Mouse (Mus musculus): Measurements from ENCODE around the gene Sigmar1. TPM values are rescaled to one million over a fixed set of nuclear protein-coding genes. Genes with fewer than 3 reads are reported as not detected.
"Not testable (repeated sequence)": the region's sequence is repeated elsewhere in the genome, so short reads cannot be mapped to it uniquely, and the experiment has no call there.

The Sigmar1 gene
- 47.9 and 49.9 TPM in 2 replicates for polyA plus RNA-seq (2015; fragmentation: Nextera tagmentation; extraction: Ambion mirVana)

DNA sequence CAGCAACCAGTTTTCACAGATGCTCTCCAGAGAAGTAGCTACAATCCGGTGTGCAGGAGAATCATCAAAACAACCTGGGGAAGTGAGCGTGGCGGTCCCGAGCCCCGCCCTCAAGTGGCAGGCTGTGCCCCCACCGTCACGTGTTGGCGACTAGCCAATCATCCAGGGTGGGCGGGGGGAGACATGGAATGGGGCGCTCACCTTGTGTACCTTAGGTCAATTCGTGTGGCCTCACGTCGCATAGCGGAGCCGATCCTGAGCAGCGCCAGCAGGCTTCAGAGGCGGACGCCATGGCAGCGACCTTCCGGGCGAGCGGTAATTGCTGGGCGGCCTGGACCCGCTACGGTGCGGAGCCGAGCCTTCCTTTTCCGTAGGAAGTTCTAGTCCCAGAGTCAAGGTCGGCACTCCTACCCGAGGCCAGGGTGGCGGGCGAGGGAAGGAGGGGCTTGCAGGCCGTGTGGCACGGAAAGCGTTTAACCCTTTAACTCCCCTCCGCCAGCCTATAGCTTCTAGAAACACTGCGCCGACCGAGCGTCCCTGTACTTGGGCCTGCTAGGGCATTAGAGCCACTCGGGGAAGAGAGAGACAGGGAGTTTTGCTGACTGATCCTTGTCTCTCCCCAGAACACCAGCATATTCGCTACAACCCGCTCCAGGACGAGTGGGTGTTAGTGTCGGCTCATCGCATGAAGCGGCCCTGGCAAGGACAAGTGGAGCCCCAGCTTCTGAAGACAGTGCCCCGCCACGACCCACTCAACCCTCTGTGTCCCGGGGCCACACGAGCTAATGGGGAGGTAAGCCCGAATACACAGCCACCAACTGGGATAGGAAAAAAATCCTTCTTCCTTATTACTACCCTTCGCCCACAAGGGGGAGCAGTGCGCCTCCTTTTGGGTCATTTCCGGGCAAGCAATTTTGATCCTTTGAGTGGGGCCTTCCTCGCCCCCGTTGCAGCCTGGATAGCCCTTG is at the start of gene Sigmar1:
Gene Sigmar1 (minus strand): TSS at position 820 of the 968 bp plus-strand sequence.
- Histone ChIP-seq H3K36me3 (peaks cover 7% of the 10 kb centered on the region), H3K4me1 (replicated peaks) (peaks cover 28% of the 10 kb centered on the region), H3K27me3 (no peaks in the 10 kb centered on the region), H3K9me3 (no peaks in the 10 kb centered on the region), H3K9ac (replicated peaks) (peak within 1 kb of the TSS; percentile 76), H3K4me3 (replicated peaks) (peak within 1 kb of the TSS; percentile 77), H3K4me2 (replicated peaks) (peak within 1 kb of the TSS; percentile 93), H3K27ac (peak within 1 kb of the TSS; percentile 77)
- ATAC-seq: peak; percentile 71
- under 1% methylated on average over 57 of the region's 57 CpGs for WGBS

DNA sequence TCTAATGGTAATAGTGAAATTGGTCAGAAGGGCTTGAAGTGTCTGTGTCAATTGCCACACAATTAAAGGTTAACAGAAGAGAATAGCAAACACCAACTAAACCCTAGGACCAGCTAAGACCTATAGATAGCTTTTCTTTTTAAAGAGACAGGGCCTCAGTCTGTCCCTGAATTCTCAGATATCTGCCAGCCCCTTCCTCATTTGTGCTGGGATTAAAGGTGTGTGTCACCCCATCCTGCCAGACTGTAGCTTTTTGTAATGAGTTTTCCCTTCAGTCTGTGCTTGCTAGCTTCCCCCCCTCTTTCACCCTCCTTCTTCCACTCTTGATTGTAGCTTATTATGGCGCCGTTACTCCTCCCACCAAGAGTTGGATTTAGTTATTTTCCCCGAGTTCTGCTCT is 27.2 kb upstream of the Sigmar1 start:
- H3K4me2 ChIP-seq (replicated peaks); ATAC-seq; H3K27ac ChIP-seq; H3K9ac ChIP-seq (replicated peaks); H3K9me3 ChIP-seq; H3K27me3 ChIP-seq; H3K36me3 ChIP-seq; H3K4me3 ChIP-seq (replicated peaks); H3K4me1 ChIP-seq (replicated peaks): not testable (repeated sequence)
- WGBS: 16% methylated on average over 3 of the region's 3 CpGs

DNA sequence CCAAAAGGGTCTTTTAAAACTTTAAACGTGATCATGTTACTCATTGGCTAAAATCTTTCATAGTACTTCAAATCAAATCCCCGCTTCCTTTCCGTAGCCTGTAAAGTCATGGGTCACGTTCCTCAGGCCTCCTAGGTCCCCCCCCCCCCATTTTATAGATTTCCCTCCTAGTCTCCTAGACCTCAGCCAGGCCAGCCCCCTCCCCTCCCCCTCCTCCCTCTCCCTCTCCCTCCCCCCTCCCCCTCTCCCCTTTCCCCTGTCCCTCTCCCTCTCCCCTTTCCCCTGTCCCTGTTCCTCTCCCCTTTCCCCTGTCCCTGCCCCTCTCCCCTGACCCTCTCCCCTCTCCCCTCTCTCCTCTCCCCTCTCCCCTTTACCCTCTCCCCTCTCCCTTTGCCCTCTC is 26.8 kb upstream of the Sigmar1 start:
- not testable (repeated sequence) for H3K4me3 ChIP-seq (replicated peaks); H3K9ac ChIP-seq (replicated peaks); H3K27ac ChIP-seq; H3K27me3 ChIP-seq; H3K4me1 ChIP-seq (replicated peaks); H3K36me3 ChIP-seq; ATAC-seq; H3K4me2 ChIP-seq (replicated peaks); H3K9me3 ChIP-seq
- 19% methylated on average over 4 of the region's 4 CpGs for WGBS

DNA sequence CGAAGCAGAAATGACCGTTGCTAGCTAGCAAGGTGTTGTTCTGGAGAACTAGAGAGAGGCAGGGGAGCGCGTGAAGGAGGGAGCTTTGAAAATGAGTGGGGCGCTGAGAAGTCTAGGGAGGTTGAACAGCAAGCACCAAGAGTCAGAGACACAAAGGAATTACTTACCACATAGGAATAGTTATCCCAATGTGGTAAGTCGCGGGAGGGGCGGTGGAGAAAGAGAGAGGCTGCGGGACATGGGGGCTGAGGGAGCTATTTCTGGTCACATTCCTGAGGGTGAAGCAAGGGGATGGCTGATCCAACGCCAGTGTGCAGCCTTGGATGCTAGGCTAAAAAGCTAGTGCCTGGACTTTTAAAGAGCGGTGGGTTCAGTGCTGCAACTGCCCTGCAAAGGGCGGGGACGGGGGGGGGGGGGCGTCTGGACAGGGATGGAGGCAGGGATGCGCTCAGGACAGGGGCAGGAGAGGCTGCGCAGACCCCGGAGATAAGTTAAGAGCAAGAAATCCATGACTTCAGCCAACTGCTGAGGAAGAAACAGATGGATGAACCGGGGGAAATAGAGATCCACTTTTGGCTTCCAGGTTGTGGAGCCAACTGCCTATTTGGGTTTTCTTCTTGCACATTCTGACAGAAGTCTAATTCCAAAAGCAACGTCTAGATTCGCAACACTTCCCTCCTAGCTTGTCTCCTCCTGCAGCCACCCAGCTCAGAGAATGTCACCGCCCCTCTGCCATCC is 26.0 kb upstream of the Sigmar1 start:
- not testable (repeated sequence) for H3K4me3 ChIP-seq (replicated peaks); H3K27me3 ChIP-seq; ATAC-seq; H3K9ac ChIP-seq (replicated peaks); H3K4me2 ChIP-seq (replicated peaks); H3K27ac ChIP-seq; H3K36me3 ChIP-seq; H3K9me3 ChIP-seq; H3K4me1 ChIP-seq (replicated peaks)
- 19% methylated on average over 14 of the region's 21 CpGs for WGBS

DNA sequence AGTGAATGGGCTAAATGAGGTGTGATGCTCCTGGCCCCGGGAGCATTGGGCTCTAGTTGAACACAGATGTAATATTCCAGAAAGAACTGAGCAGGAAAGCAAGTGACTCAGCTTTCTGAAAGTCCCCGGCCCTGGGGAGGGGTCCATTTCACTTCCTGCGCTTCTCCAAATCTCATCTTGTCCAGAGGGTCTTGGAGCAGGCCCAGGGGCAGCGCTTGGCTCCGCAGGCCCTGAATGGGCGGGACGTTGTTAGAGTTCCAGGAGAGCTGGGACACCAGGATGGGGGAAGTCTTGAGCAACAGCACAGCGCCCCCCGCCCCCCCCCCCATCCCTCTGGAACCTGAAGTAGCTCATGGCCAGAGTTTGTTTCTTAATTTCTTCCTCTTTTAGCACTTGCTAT is 25.3 kb upstream of the Sigmar1 start:
- H3K27me3 ChIP-seq; H3K4me3 ChIP-seq (replicated peaks); H3K36me3 ChIP-seq; H3K4me2 ChIP-seq (replicated peaks); H3K9ac ChIP-seq (replicated peaks); H3K4me1 ChIP-seq (replicated peaks); ATAC-seq; H3K9me3 ChIP-seq; H3K27ac ChIP-seq: not testable (repeated sequence)
- WGBS: 27% methylated on average over 9 of the region's 9 CpGs

DNA sequence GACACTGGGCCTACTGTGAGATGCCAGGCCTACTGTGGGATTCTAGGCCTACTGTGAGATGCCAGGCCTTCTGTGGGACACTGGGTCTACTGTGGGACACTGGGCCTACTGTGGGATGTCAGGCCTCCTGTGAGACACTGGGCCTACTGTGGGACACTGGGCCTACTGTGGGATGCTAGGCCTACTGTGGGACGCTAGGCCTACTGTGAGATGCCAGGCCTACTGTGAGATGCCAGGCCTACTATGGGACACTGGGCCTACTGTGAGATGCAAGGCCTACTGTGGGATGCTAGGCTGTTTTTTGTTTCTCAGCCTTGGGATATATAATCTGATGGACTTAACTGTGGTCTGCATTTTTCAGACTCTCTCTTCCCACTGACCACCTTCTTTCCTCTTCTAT is 19.9 kb upstream of the Sigmar1 start:
- H3K9me3 ChIP-seq; H3K27me3 ChIP-seq; ATAC-seq; H3K9ac ChIP-seq (replicated peaks); H3K27ac ChIP-seq; H3K36me3 ChIP-seq; H3K4me1 ChIP-seq (replicated peaks); H3K4me3 ChIP-seq (replicated peaks); H3K4me2 ChIP-seq (replicated peaks): not testable (repeated sequence)
- 64% methylated on average over 1 of the region's 1 CpGs for WGBS

DNA sequence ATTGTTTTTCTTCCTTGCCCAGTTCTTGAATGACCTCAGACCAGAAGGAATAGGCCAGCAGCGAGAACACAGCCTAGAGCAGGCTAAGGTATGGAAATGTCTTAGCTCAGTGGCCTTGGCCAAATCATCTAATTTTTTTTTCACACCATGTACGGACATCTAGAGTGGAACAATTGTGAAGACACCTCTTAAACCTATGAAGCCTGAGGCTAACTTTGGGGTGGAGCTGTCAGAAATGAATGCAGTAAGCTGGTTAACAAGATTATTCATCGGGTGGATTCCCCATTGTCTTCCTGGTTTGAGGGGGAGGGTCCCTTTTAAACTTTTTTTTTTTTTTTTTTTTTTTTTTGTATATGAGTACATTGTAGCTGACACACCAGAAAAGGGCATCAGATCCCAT is 18.5 kb upstream of the Sigmar1 start:
- WGBS: 59% methylated on average over 3 of the region's 3 CpGs
- H3K4me3 ChIP-seq (replicated peaks): peak overlapping the region; percentile 50
- H3K36me3 ChIP-seq; H3K27me3 ChIP-seq; ATAC-seq; H3K9me3 ChIP-seq; H3K4me1 ChIP-seq (replicated peaks): not testable (repeated sequence)
- H3K9ac ChIP-seq (replicated peaks): 0 out of 2 replicates have a peak overlapping the region, but pooled peaks have one; percentile 49
- H3K27ac ChIP-seq: peak overlapping the region; percentile 47; the same call in 1 of the 2 replicates
- peak overlapping the region; percentile 54 for H3K4me2 ChIP-seq (replicated peaks)

DNA sequence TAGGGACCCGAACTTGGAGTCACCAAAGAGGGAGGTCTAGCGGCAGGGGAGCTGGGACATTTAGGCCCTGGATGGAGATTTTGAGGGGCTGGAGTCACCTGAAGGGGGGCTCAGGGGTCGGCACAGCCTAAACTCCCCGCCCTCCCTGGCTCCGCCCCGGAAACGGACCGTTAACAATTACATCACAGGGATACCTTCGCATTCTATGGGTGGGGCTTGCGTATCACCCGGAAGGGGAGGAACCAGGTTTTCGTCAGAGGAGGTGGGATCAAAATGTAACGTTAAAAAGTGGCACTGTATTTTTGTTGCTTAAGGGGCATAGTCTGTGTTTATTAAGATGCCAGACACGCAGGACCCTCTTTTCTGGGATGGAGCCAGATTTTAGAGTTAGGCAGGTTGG is 18.0 kb upstream of the Sigmar1 start, which contains the start of gene Ccl27a:
Gene Ccl27a (minus strand): TSS at position 246 of the 400 bp plus-strand sequence.
- WGBS: 2% methylated on average over 12 of the region's 14 CpGs
- ATAC-seq: not testable (repeated sequence)

DNA sequence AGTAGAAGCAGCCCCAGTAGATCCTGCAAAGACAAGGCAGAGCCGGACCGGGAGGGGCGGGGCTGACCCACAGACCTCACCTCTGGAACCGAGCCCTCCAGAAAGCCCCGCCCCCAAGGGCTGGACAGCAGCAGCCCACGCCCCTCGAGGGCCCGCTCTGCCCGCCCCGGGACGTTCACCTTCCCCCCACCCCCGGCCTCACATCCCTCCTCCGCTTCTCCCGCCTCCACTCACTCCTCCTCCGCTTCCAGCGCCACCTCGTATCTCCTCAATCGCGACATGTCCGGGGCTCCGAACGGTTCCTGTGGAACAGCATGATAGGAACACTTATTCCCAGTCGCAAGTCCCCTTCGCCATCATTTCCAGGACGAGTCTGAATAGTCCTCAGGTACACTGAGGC is 17.5 kb upstream of the Sigmar1 start:
- H3K4me2 ChIP-seq (replicated peaks): peak overlapping the region; percentile 53
- not testable (repeated sequence) for H3K4me1 ChIP-seq (replicated peaks); H3K36me3 ChIP-seq; ATAC-seq; H3K9me3 ChIP-seq; H3K27me3 ChIP-seq
- peak overlapping the region; percentile 60 for H3K9ac ChIP-seq (replicated peaks)
- H3K4me3 ChIP-seq (replicated peaks): peak overlapping the region; percentile 50
- 1% methylated on average over 23 of the region's 25 CpGs for WGBS
- H3K27ac ChIP-seq: peak overlapping the region; percentile 58; the same call in 1 of the 2 replicates

More for the DNA sequence above, 18.0 kb upstream of the Sigmar1 start, which contains the start of gene Ccl27a:
- H3K4me2 ChIP-seq (replicated peaks): peak within 1 kb of the TSS; percentile 54
- H3K9ac ChIP-seq (replicated peaks): peak within 1 kb of the TSS; percentile 60
- H3K9me3 ChIP-seq; H3K4me1 ChIP-seq (replicated peaks); H3K36me3 ChIP-seq; H3K27me3 ChIP-seq: not testable (repeated sequence)
- peak within 1 kb of the TSS; percentile 50 for H3K4me3 ChIP-seq (replicated peaks)
- H3K27ac ChIP-seq: peak within 1 kb of the TSS; percentile 58; the same call in 1 of the 2 replicates

DNA sequence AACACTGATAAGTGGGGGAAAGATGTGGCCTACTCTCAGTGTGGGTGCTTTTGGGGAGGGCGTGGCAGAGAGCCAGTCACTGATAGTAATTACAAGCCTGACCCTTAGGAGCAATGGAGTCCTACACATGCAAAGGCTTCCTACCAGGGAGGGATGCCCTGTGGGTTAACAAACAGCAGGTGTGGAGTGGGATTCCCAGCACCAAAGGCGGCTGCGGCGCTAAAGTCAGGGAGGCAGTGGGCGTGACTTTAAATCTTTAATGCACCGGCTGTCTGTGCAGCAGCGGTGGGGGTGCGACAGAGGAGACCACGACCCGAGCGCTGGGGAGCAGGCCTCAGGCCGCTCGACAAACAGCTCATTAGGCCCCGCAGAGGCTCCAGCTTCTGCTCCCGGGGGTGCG is 17.0 kb upstream of the Sigmar1 start:
- not testable (repeated sequence) for ATAC-seq
- peak overlapping the region; percentile 46; the same call in 1 of the 2 replicates for H3K9ac ChIP-seq (replicated peaks)
- WGBS: 7% methylated on average over 7 of the region's 16 CpGs

DNA sequence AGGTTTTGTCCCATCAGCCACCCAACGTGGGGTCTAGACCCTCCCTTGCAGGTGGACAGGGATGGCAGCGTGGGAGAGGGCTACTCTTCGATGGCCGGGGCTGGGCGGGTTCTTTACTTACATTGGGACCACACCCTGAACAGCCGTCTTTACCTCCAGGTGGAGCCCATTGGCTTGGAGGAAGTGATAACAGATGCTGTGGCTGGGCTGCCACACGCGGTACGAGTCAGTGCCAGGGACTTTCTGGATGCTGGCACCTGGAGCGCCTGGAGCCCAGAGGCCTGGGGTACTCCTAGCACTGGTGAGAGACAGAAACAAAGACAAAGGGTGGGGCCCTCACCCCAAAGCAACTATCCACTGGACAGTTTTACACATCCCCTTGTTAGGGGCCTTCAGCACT is 11.3 kb upstream of the Sigmar1 start:
- not testable (repeated sequence) for H3K27ac ChIP-seq; ATAC-seq; H3K27me3 ChIP-seq; H3K9ac ChIP-seq (replicated peaks); H3K9me3 ChIP-seq; H3K4me2 ChIP-seq (replicated peaks); H3K4me1 ChIP-seq (replicated peaks); H3K36me3 ChIP-seq; H3K4me3 ChIP-seq (replicated peaks)
- WGBS: 86% methylated on average over 10 of the region's 10 CpGs

More for the DNA sequence above, 17.0 kb upstream of the Sigmar1 start:
- H3K4me1 ChIP-seq (replicated peaks); H3K36me3 ChIP-seq; H3K27ac ChIP-seq; H3K27me3 ChIP-seq; H3K9me3 ChIP-seq: not testable (repeated sequence)
- H3K4me3 ChIP-seq (replicated peaks): peak overlapping the region; percentile 36
- H3K4me2 ChIP-seq (replicated peaks): peak overlapping the region; percentile 50

DNA sequence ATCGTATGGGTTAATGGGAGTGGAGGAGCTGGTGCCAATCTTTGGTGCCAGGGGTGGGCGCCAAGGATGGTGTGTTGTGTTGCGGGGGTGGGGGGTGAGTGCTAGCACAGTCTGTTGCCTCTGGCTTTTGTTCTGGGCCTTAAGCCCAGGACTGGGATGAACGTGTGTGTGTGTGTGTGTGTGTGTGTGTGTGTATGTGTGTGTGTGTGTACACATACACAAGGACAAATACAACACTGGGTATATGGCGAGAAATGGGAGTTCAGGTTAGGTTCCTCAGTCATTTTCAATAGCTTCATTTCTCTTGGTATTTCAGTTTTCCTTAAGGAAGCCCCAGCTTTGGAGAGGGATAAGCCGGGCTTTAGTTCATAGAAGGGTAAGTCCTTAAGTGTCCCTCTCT is 7.2 kb upstream of the Sigmar1 start:
- not testable (repeated sequence) for H3K9ac ChIP-seq (replicated peaks); ATAC-seq; H3K4me2 ChIP-seq (replicated peaks); H3K27me3 ChIP-seq; H3K4me3 ChIP-seq (replicated peaks); H3K9me3 ChIP-seq; H3K27ac ChIP-seq
- WGBS: 85% methylated on average over 4 of the region's 6 CpGs
- Histone ChIP-seq H3K4me1 (replicated peaks) (peaks cover 36% of the 10 kb centered on the region), H3K36me3 (peaks cover 11% of the 10 kb centered on the region; the same call in 1 of the 2 replicates)
